Mouse (Mus musculus) heart, embryonic 15.5 days (tissue): ENCODE results near the gene Asic3. TPM values are rescaled to one million over a fixed set of nuclear protein-coding genes. Genes with fewer than 3 reads are reported as not detected.

ENCODE experiments used
- ATAC-seq: fragments of 200-750 bp; cut with Nextera tagmentation; replicated peaks from 2 replicates; pipeline ENCODE4 v1.8.0; 2017; ENCODE audit warnings: low read depth, moderate TSS enrichment; ENCODE audit not compliant: insufficient number of reproducible peaks, insufficient read depth, low FRiP score
- H3K27ac ChIP-seq: fragments of 300-500 bp; sonication (generic); 2 replicates; pipeline ENCODE4 v1.5.1; 2015; ENCODE audit warnings: mild to moderate bottlenecking, inconsistent platforms
- H3K27me3 ChIP-seq: fragments of 300-500 bp; sonication (generic); 2 replicates; pipeline ENCODE4 v1.6.1; 2015; ENCODE audit warnings: inconsistent platforms
- H3K36me3 ChIP-seq: fragments of 300-500 bp; sonication (generic); 2 replicates; pipeline ENCODE4 v1.6.1; 2015; ENCODE audit warnings: mild to moderate bottlenecking, inconsistent platforms
- H3K4me1 ChIP-seq: fragments of 300-500 bp; sonication (generic); replicated peaks from 2 replicates; pipeline ENCODE4 v1.6.1; 2015; ENCODE audit warnings: inconsistent platforms
- H3K4me2 ChIP-seq: fragments of 300-500 bp; sonication (generic); 2 replicates; pipeline ENCODE4 v1.6.1; 2015; ENCODE audit warnings: inconsistent platforms, mild to moderate bottlenecking, moderate library complexity
- H3K4me3 ChIP-seq: fragments of 300-500 bp; sonication (generic); 2 replicates; pipeline ENCODE4 v1.5.1; 2015; ENCODE audit warnings: mild to moderate bottlenecking, inconsistent platforms
- H3K9ac ChIP-seq: fragments of 300-500 bp; sonication (generic); 2 replicates; pipeline ENCODE4 v1.6.1; 2015; ENCODE audit warnings: mild to moderate bottlenecking, inconsistent platforms
- H3K9me3 ChIP-seq: fragments of 300-500 bp; sonication (generic); replicated peaks from 2 replicates; pipeline ENCODE4 v1.6.1; 2016; ENCODE audit warnings: inconsistent platforms
- WGBS: fragments of 180-500 bp; shearing (Covaris S2); methylation state at CpG from one replicate; pipeline ENCODE4 v1.1.7; 2015; ENCODE audit warnings: mixed read lengths; 5-methylcytosine and 5-hydroxymethylcytosine counted together
- polyA plus RNA-seq: library from polyadenylated mRNA; unstranded; fragments of >200 nt; fragmentation: Nextera tagmentation; extraction: Ambion mirVana; gene quantifications from 2 replicates; pipeline ENCODE4 v1.2.1, GENCODE M21; 2015

Gene Asic3
- polyA plus RNA-seq, 1 experiment from 2014 or later = not detected

- peak within 1 kb of the TSS; percentile 87 for H3K4me2 ChIP-seq
- under 1% methylated on average over 46 of the region's 46 CpGs for WGBS
Observed at GRCm38 (mm10) chr5:24423129-24424003, 10.2 kb downstream of the Asic3 start, which contains the start of the genes Cdk5 and Slc4a2. Cdk5 (minus strand) TSS chr5:24423530. Slc4a2 (plus strand) TSS chr5:24423837.

GRCm38 (mm10) chr5:24424004-24424781, 11.0 kb downstream of the Asic3 start:
- Histone ChIP-seq H3K4me1 (peaks cover 51% of the 10 kb centered on the region), H3K4me2 (peak overlapping the region; percentile 87), H3K4me3 (peak overlapping the region; percentile 82), H3K27ac (peak overlapping the region; percentile 95), H3K9ac (peak overlapping the region; percentile 71), H3K27me3 (no peaks in the 10 kb centered on the region), H3K36me3 (peaks cover 9% of the 10 kb centered on the region; the same call in 1 of the 2 replicates), H3K9me3 (no peaks in the 10 kb centered on the region)
- no peak; the same call in 1 of the 2 replicates for ATAC-seq
- 12% methylated on average over 21 of the region's 21 CpGs for WGBS

More at GRCm38 (mm10) chr5:24423129-24424003, 10.2 kb downstream of the Asic3 start, which contains the start of the genes Cdk5 and Slc4a2:
- peak within 1 kb of the TSS; percentile 95 for H3K27ac ChIP-seq
- peak within 1 kb of the TSS; percentile 74 for H3K9ac ChIP-seq
- peaks cover 46% of the 10 kb centered on the region for H3K4me1 ChIP-seq
- no peaks in the 10 kb centered on the region for H3K27me3 ChIP-seq
- H3K9me3 ChIP-seq = no peaks in the 10 kb centered on the region
- peak within 1 kb of the TSS; percentile 82 for H3K4me3 ChIP-seq
- ATAC-seq = peak; percentile 88
- H3K36me3 ChIP-seq = peaks cover 12% of the 10 kb centered on the region; the same call in 1 of the 2 replicates

GRCm38 (mm10) chr5:24424861-24425411, 11.7 kb downstream of the Asic3 start:
- peak; percentile 50 for ATAC-seq
- Histone ChIP-seq H3K4me2 (peak overlapping the region; percentile 87), H3K27me3 (no peaks in the 10 kb centered on the region), H3K27ac (peak overlapping the region; percentile 95), H3K36me3 (peaks cover 7% of the 10 kb centered on the region), H3K4me3 (peak overlapping the region; percentile 82), H3K9me3 (no peaks in the 10 kb centered on the region), H3K4me1 (peaks cover 51% of the 10 kb centered on the region), H3K9ac (peak overlapping the region; percentile 71)
- 2% methylated on average over 56 of the region's 60 CpGs for WGBS

- Histone ChIP-seq H3K27me3 (no peaks in the 10 kb centered on the region), H3K9ac (peak overlapping the region; percentile 71), H3K4me1 (peaks cover 51% of the 10 kb centered on the region), H3K4me2 (peak overlapping the region; percentile 87), H3K36me3 (peaks cover 12% of the 10 kb centered on the region), H3K4me3 (peak overlapping the region; percentile 82), H3K9me3 (no peaks in the 10 kb centered on the region), H3K27ac (peak overlapping the region; percentile 95)
- WGBS = under 1% methylated on average over 29 of the region's 30 CpGs
- ATAC-seq = peak; percentile 4; the same call in 1 of the 2 replicates
Observed at GRCm38 (mm10) chr5:24425421-24426036, 12.3 kb downstream of the Asic3 start.

GRCm38 (mm10) chr5:24426037-24426432, 12.8 kb downstream of the Asic3 start:
- peak overlapping the region; percentile 95; the same call in 1 of the 2 replicates for H3K27ac ChIP-seq
- peak overlapping the region; percentile 71 for H3K9ac ChIP-seq
- peaks cover 51% of the 10 kb centered on the region for H3K4me1 ChIP-seq
- peak overlapping the region; percentile 82 for H3K4me3 ChIP-seq
- H3K36me3 ChIP-seq = peaks cover 17% of the 10 kb centered on the region
- WGBS = 2% methylated on average over 10 of the region's 10 CpGs
- H3K9me3 ChIP-seq = no peaks in the 10 kb centered on the region
- peak overlapping the region; percentile 87 for H3K4me2 ChIP-seq
- no peaks in the 10 kb centered on the region for H3K27me3 ChIP-seq
- ATAC-seq = no peak

GRCm38 (mm10) chr5:24426556-24427284, 13.5 kb downstream of the Asic3 start:
- Histone ChIP-seq H3K27ac (0 out of 2 replicates have a peak overlapping the region, but pooled peaks have one; percentile 36), H3K36me3 (peaks cover 23% of the 10 kb centered on the region), H3K4me2 (peak overlapping the region; percentile 87), H3K4me1 (peaks cover 51% of the 10 kb centered on the region), H3K9ac (peak overlapping the region; percentile 8; the same call in 1 of the 2 replicates), H3K9me3 (no peaks in the 10 kb centered on the region), H3K4me3 (peak overlapping the region; percentile 82), H3K27me3 (no peaks in the 10 kb centered on the region)
- no peak for ATAC-seq
- WGBS = 20% methylated on average over 9 of the region's 9 CpGs

GRCm38 (mm10) chr5:24427285-24427633, 14.1 kb downstream of the Asic3 start:
- Histone ChIP-seq H3K4me2 (peak overlapping the region; percentile 87), H3K9ac (0 out of 2 replicates have a peak overlapping the region, but pooled peaks have one; percentile 8), H3K9me3 (no peaks in the 10 kb centered on the region), H3K4me1 (peaks cover 51% of the 10 kb centered on the region), H3K27me3 (no peaks in the 10 kb centered on the region), H3K4me3 (peak overlapping the region; percentile 82; the same call in 1 of the 2 replicates), H3K27ac (0 out of 2 replicates have a peak overlapping the region, but pooled peaks have one; percentile 36), H3K36me3 (peaks cover 29% of the 10 kb centered on the region)
- ATAC-seq = no peak
- 37% methylated on average over 12 of the region's 12 CpGs for WGBS

GRCm38 (mm10) chr5:24427981-24428402, 14.8 kb downstream of the Asic3 start:
- ATAC-seq = no peak
- H3K4me3 ChIP-seq = 0 out of 2 replicates have a peak overlapping the region, but pooled peaks have one; percentile 7

GRCm38 (mm10) chr5:24428596-24428995, 15.4 kb downstream of the Asic3 start:
- no peaks in the 10 kb centered on the region for H3K9me3 ChIP-seq
- peaks cover 45% of the 10 kb centered on the region for H3K4me1 ChIP-seq
- H3K27ac ChIP-seq = no peak overlapping the region
- H3K36me3 ChIP-seq = peaks cover 41% of the 10 kb centered on the region
- 0 out of 2 replicates have a peak overlapping the region, but pooled peaks have one; percentile 20 for H3K4me2 ChIP-seq
- no peak overlapping the region for H3K9ac ChIP-seq
- no peak overlapping the region for H3K4me3 ChIP-seq
- no peaks in the 10 kb centered on the region for H3K27me3 ChIP-seq
- 19% methylated on average over 9 of the region's 9 CpGs for WGBS
- ATAC-seq = no peak

More at GRCm38 (mm10) chr5:24427981-24428402, 14.8 kb downstream of the Asic3 start:
- no peak overlapping the region for H3K9ac ChIP-seq
- no peak overlapping the region for H3K27ac ChIP-seq
- WGBS = 17% methylated on average over 15 of the region's 15 CpGs
- peak overlapping the region; percentile 20; the same call in 1 of the 2 replicates for H3K4me2 ChIP-seq
- no peaks in the 10 kb centered on the region for H3K27me3 ChIP-seq
- no peaks in the 10 kb centered on the region for H3K9me3 ChIP-seq
- peaks cover 36% of the 10 kb centered on the region for H3K36me3 ChIP-seq
- peaks cover 43% of the 10 kb centered on the region for H3K4me1 ChIP-seq

- no peak overlapping the region for H3K4me2 ChIP-seq
- no peak overlapping the region for H3K9ac ChIP-seq
- H3K4me1 ChIP-seq = peaks cover 7% of the 10 kb centered on the region; the same call in 1 of the 2 replicates
- 84% methylated on average over 8 of the region's 8 CpGs for WGBS
- peaks cover 90% of the 10 kb centered on the region for H3K36me3 ChIP-seq
- no peak overlapping the region for H3K4me3 ChIP-seq
- no peaks in the 10 kb centered on the region for H3K27me3 ChIP-seq
- no peak for ATAC-seq
- no peaks in the 10 kb centered on the region for H3K9me3 ChIP-seq
- H3K27ac ChIP-seq = no peak overlapping the region
Observed at GRCm38 (mm10) chr5:24433993-24434392, 20.8 kb downstream of the Asic3 start.
